Mouse (Mus musculus) mature B cell (primary cell): ENCODE results near the gene Dynlt1f.
"Not testable (repeated sequence)": the region's sequence is repeated elsewhere in the genome, so short reads cannot be mapped to it uniquely, and the experiment has no call there.

Source experiments
- in situ Hi-C: fragments of 300-500 bp; cut with MboI; formaldehyde crosslinking; loops from 2 replicates; pipeline ENCODE4 v1.14.3; 2019

Gene Dynlt1f

DNA sequence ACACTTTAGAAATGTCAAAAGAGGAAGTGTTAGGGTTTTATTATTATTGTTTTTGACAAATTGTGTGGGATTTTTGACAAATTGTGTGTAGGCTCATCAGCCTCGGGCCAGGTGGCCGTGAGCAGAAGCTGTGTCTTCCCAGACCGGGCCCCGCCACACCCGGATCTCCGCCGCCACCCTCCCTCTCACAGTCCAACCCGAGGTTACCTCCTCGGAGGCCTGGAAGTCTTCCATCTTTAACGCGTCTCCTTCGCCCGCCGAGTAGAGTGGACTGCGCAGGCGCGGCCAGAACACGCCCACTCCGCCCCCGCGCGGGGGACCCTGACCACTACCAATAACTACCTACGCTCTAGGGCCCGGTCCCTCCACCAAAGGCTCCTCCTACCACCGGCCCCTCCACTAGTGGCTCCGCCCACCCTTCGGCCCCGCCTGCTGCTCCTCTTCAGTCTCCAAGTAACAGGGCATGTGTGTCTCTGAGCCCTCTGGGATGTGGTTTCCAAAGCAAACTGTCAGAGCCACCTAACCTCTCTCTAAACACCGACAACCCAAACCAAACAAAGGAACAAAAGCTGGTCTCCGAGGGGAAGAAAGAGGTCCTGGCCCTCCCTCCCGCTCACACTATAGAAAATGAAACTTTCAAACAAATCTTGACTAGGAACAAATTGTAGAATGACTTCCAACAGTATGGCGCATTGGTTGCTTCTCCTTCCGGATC is at the start of gene Dynlt1f:
Gene Dynlt1f, minus strand, starts transcription at position 334 of the 715 bp plus-strand sequence.
- in situ Hi-C loops, result not testable (repeated sequence)

DNA sequence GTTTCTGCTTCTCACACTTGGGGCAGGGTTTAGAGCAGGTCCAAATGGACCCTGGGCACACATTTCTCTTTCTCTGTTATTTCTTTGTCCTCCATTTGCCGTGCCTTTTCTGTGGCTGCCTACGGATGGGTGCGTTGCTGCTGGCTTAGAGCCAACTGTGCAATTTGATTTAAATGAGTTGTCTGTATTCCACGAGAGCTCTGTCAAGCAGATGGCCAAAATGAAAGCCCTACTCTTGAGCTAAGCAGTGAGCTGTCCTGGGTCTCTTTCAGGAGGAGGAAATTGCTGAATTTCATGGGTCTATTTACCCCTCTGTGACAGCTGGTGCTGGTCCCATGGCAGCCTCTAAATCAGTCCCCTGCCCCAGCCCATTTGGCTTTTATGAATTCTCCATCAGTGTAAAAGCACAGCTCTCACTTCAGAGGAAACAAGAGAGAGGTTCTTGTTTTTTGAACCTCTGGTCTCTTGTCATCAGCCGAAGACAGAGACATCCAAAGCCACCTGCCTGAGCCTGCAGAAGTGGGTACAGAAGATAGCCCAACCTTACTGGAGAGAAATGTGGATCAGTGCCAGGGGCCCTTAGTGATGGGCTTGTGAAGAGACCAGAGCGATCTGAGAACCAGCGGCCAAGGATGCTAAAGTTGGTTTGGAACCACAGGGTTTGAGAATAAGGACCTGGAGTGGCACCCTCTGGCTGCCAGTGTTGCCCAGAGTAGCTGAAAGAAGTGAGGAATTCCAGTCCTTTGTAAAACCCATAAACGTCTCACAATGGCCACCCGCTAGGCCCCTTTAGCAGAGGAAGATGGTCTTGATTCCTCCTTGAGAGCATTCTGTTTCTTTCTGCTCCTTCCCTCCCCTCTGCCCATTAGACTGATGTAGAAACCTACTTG is 47.9 kb upstream of the Dynlt1f start:
- in situ Hi-C loops, result not testable (repeated sequence)

DNA sequence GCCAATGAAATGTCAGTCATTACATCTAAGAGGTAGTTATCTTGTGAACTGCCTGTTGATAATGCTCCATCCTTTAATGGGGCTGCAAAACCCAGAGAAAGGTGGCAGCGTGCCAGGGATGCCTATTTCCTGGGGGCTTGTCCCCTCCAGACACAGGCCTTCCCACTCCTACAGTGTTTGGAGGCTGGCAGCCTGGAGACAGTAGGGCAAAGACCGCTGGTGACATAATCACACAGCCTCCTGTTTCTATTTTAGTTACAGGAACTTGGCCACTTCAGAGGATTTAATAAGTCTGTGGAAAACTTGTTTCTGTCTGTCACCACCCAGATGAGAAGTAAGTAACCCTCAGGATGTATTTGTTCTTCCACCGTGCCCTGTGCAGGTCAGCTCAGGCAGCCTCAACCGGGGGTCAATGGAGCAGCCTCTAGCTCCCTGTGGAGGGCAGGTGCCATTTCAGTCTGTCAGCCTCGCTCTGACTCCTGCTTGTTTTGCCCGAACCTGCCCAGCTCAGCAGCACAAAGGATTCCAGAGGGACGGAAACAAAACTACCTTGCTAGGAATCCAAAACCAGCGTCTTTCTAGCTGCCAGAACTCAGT is 47.0 kb upstream of the Dynlt1f start:
- in situ Hi-C loops, result not testable (repeated sequence)

DNA sequence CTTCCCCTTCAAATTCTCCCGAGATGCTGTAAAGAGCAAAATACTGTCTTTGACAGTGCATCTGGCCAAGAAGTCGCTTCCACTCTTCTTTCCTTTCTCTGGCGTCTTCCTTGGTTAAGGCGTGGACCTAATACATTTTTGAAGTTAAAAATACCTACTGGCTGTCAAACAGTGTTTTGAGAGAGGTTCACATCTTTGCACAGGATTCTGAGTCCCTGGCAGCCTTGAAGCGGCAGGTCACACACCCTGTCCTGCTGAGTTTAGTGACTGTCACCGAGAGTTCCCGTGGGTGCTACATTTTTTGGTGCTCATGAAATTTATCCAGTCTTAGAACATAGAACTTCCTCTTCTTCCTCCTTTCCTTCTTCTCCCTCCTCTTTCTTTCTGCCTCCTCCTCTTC is 44.4 kb upstream of the Dynlt1f start:
- in situ Hi-C loops, result not testable (repeated sequence)

DNA sequence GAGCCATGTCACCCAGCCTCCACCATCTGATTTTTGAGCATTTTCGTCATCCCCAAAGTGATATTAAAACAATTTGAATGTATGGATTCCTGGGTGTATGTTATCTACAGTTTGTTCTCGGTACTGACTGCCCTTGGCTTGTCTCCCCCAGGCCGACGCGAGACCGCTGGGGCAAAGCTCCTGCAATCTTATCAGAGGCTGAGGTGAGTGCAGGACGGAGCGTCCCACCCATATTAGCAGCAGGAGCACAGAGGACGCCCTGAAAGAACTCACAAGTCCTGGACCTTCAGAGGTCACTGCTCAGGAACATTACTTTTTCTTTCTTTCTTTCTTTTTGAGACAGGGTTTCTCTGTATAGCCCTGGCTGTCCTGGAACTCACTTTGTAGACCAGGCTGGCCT is 43.8 kb upstream of the Dynlt1f start:
- in situ Hi-C loops, result loop anchor here (25.0 kb wide), 1 partner anchor 188 kb away; no protein-coding TSS in a partner anchor

DNA sequence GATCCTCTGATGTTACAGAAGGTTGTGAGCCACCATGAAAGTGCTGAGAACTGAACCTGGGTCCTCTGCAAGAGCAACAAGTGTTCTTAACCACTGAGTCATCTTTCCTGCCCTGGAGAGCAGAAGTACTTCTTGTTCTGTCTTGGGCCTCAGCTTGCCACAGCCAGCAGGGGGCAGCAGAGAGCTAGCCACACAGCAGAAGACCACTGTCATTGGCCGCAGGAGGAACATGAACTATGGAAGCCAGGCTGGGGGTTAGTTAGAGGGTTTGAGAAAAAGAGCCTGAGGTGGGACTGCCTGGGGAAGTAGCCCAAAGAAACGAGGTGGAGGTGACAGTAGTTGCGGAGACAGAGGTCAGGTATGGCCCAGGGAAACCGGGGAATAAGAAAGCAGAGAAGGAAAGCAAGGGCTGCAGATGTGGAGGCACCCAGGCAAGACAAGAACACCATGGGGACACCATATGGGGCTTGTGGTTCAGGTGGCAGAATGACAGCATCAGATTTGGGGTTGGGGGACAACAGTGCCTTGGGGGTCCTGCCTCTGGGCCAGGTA is 41.6 kb upstream of the Dynlt1f start:
- in situ Hi-C loops, result loop anchor here (25.0 kb wide), 1 partner anchor 190 kb away; no protein-coding TSS in a partner anchor

DNA sequence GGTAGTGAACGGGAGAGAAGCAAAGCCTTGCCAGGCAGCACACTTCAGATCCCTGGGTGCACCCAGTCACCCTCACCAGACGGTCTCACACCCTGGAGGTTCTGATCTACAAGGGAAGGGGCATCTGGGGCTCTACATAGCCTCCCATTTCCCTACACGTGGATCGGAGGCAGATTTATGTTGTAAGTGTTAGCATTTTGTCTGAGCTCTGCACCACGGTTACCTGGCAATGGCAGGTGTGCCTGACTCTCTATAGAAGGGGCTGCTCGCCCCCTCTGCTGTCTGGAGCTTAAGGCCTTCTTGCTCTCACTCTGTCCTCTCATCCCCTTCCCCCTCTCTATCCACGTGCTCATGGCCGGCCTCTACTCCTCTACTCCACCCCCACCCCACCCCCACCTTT is 40.8 kb upstream of the Dynlt1f start:
- in situ Hi-C loops, result loop anchor here (25.0 kb wide), 1 partner anchor 191 kb away; no protein-coding TSS in a partner anchor

DNA sequence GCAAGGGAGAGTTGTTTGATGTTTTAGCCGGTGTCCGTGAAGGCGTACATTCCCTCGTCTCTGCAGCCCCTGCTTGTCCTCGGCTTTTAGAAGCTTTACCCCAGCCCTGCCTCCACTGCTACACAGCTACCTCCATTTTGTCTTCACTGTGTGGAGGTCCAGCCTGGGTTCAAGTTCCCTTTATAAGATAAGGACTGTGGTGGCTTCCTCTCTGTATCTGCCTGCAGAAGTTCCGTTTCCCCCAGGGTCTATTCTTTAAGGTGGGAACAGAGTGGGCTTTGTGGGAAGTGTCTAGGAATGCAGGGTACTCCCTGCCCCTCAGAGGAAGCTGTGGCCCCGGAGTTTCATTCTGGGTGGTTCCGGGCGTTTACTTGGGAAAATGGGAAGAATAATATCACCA is 40.0 kb upstream of the Dynlt1f start:
- in situ Hi-C loops, result loop anchor here (25.0 kb wide), 1 partner anchor 192 kb away; no protein-coding TSS in a partner anchor

DNA sequence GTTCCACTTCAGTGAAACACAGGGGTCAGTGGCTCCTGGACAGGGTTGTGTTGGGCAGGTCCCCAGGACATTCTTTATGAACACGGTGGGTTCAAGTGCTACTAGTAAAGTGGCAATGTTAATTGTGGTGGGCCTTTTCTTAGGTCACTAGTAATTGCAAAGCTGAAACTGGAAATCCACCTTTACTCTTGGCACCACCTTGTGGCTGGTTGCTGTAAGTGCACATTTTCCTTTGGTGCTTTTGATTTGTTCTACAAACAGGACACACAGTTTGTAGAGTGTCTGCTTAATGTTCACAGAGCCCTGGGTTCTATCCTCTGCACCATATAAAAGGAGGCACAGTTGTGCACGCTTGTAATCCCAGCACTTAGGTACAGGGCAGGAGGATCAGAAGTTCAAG is 35.9 kb upstream of the Dynlt1f start:
- in situ Hi-C loops, result loop anchor here (25.0 kb wide), 1 partner anchor 196 kb away; no protein-coding TSS in a partner anchor

DNA sequence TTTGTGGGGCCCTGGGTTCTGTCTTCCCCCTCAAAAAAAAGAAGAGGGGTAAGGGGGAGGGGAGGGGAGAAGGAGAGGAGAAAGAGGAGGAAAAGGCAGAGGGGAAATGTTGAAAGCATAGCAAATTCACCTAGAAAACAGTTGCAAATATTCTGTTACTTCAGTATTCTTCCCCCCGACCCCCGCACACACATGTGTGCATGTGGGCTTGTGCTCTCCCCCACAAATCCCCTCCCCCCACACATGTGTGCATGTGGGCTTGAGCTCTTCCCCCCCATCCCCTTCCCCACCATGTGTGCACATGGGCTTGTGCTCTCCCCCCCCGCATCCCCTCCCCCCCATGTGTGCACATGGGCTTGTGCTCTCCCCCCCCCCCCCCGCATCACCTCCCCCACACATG is 33.6 kb upstream of the Dynlt1f start:
- in situ Hi-C loops, result loop anchor here (25.0 kb wide), 1 partner anchor 198 kb away; no protein-coding TSS in a partner anchor

DNA sequence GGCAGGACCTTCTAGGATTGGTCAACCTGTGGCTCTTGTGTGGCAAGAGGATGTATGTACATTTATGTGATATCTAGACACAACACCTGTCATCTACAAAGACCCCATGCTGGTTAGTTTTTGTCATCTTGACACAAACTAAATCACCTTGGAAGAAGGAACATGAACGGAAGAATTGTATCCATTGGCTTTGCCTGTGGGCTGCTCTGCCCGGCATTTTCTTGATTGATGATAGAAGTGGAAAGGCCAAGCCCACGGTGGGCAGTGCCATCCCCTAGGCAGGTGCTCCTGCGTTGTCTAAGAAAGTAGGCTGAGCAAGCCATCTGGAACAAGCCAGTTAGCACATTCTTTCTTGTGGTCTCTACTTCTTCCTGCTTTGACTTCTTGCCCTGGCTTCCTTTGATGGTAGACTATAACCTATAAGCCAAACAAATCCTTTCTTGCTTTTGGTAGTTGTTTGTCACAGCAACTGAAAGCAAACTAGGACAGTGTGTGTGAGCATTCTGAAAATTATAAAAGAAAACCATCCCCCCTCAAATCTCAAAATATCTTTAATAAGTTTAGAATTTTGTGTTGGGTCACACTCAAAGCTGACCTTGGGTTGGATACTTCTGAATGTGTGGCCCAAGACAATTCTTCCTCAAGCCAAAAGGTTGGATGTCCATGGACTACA is 30.7 kb upstream of the Dynlt1f start:
- in situ Hi-C loops, result loop anchor here (25.0 kb wide), 1 partner anchor 201 kb away; no protein-coding TSS in a partner anchor

DNA sequence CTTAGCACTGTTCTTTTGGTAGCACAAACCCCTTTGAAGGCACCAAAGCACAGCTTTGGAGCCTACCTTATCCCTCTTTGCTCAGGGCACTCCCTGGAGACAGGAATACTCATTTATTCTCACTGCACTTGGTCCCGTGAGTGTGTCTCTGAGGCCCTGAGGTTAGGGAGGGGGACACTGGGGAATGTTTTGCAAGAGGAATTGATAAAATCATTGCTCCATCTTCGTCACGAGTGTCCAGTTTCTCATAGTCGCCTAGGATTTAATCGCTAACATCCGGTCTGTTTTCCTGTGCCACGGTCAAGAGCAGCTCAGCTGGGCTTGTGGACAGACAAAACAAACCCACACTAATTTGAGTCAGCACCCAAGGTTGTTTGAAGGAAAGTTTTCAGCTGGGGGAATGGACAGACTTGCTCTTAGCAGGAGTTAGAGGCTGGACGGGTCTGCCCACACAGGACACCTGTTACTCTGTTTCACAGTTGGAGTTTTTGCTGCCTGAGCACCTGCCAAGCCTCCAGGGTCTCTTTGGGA is 29.7 kb upstream of the Dynlt1f start:
- in situ Hi-C loops, result loop anchor here (25.0 kb wide), 1 partner anchor 202 kb away; no protein-coding TSS in a partner anchor

DNA sequence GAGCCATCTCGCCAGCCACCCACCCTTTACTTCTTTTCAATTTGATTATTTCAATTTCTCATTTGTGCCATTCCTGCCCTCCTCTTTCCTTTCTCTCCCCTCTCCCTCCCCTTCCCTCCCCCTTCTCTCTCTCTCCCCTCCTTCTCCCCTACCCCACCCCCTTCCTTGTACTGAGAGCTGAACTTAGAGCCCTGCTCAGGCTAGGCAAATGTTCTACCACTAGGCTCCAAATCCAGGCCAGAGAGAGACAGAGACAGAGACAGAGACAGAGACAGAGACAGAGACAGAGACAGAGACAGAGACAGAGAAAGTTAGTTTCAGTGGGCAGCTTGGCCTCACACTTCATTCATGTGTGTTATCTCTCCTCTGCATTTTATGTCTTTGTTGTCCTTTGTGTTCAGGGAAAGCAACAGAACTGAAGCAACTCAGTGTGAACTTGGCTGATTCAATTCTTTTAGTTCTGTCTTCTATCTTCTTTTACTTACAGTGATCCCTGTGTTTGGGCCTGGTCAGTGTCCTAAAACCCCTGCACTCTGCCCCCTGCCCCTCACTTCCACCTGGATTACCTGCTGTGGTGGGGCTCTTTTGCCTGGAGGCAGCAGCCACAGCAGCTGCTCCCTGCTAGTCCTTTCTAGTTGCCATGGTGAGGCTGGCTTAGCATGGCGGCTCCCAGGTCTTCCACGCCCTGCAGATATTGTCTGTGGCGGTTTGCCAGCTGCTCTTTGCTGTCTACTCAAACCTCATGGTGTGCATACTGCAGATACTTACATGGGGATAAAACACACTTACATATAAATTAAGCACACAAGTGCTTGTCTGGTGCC is 29.0 kb upstream of the Dynlt1f start:
- in situ Hi-C loops, result loop anchor here (25.0 kb wide), 1 partner anchor 203 kb away; no protein-coding TSS in a partner anchor

DNA sequence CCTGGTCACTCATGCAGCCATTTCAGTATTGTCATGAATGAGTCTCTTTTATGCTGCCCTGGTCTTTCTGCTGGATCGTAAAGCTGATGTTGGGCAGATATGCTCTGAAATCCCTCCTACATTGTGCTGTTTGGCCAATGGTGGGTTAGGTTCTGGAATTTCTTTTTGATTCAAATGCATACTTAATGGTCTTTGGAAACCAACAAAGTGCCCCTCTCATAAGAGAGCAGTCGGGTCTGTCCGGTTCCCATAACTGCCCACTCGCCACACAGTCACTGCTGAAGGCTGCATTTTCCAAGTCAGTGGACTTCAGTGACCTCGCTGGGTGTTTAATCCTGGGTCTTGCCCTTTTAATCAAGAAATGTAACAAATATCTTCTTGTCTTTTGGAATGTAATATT is 28.0 kb upstream of the Dynlt1f start:
- in situ Hi-C loops, result loop anchor here (25.0 kb wide), 1 partner anchor 204 kb away; no protein-coding TSS in a partner anchor

DNA sequence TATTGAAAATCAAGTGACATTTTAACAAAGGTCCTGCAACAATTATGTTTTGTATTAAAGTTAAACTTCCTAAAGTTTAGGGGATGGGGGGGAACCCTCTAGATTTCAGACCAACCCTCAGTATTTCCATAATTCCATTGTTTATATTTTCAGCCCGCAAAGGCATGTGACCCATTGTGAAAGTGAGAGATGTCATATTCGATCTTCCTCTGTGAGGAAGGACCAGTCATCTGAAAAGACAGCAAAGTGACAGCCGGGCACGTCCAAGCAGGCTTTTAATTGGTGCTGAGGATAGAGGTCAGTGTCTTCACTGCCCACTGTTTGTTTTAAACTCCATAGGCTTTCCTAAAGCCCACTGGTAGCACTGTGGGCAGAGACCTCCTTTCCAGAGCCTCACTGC is 26.0 kb upstream of the Dynlt1f start:
- in situ Hi-C loops, result loop anchor here (25.0 kb wide), 1 partner anchor 206 kb away; no protein-coding TSS in a partner anchor

DNA sequence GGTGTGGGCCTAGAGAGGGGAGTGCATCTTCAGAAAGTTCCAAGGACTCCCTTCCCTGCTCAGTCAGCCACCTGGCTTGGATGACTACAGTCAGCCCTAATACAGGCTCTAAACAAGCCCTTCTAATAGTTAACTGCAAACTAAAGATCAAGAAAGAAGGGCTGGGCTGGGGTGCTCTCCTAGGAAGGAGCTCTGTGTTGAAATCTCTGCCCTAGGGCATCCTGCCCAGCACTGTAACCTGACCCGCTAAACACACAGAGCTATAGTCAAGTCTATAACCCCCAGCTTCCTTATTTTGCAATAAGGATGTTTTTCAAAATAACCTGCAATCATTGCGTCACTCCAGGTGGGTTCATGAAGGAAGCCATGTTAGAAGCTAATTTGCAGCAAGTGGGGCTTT is 22.4 kb upstream of the Dynlt1f start:
- in situ Hi-C loops, result loop anchor here (25.0 kb wide), 1 partner anchor 209 kb away; no protein-coding TSS in a partner anchor

DNA sequence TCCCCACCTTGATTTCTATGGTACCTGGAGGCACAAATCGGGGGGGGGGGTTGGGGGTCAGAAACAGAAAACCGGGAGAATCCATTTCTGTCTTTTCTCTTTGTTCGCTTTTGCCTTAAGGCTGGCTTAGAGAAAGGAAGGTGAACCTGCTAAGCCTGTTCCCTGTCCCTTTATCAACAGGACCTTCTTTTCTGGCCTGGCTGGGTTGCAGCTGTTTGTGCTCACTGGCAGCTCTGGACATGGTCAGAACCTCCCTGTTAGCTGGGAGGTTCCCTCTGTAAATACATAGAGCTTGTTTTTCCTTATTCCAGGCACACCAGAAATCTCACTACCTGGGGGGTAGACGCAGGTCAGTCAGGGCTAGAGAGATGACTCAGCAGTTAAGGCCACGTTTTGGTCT is 18.6 kb upstream of the Dynlt1f start:
- in situ Hi-C loops, result not testable (repeated sequence)

DNA sequence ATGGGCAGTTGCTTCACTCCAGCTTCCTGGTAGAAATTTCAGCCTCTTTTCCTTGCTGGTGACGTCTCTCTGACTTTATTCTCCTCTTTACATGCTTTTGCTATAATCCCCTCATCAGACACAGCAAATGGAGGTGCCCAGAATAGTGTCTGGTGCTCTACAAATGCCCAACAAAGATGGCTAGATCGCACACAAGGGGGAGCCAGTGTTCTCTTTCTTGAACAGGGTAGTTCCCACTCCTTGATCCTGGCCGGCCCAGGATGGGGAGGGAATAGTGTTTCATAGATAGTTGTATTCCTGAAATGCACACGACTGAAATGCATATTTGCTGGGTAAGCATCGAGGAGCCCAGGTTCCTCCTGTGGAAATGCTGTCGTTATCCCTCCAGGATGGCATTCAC is 12.8 kb upstream of the Dynlt1f start:
- in situ Hi-C loops, result not testable (repeated sequence)

DNA sequence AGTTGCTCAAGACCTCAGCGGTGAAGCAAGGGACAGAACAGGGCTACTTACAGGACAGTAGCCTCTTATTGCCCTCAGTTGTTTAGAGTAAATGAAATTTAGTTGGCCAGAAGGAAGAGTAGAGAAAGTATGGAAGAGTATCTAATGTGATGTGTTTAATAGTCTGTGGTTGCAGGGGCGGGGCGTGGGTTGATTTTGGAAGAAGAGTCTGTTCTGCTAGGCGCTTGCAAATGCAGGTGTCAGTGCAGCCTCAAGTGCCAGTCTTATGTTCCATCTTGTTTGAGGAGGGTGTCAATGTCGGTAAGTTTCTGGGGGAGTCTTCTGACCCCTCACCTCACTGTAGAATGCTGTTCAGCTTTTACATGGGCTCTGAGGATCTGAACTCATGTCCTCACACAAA is 9.7 kb upstream of the Dynlt1f start:
- in situ Hi-C loops, result not testable (repeated sequence)

DNA sequence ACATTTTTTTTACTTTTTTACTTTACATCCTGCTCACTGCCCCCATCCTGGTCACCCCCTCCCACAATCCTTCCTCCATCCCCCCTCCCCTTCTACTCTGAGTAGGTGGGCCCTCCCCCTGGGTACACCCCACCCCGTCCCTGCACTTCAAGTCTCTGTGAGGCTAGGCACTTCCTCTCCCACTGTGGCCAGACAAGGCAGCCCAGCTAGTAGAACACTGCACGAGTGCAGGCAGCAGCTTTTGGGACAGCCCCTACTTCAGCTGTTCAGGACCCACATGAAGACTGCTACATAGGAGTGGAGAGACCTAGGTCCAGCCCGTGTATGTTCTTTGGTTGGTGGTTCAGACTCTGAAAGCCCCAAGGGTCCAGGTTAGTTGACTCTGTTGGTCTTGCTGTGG is 7.1 kb upstream of the Dynlt1f start:
- in situ Hi-C loops, result not testable (repeated sequence)
